Mouse (Mus musculus): Measurements from ENCODE around the gene Usf3. TPM values are rescaled to one million over a fixed set of nuclear protein-coding genes. Genes with fewer than 3 reads are reported as not detected.

Gene Usf3
- polyA plus RNA-seq, 1 experiment from 2014 or later, result 1.7 TPM

DNA sequence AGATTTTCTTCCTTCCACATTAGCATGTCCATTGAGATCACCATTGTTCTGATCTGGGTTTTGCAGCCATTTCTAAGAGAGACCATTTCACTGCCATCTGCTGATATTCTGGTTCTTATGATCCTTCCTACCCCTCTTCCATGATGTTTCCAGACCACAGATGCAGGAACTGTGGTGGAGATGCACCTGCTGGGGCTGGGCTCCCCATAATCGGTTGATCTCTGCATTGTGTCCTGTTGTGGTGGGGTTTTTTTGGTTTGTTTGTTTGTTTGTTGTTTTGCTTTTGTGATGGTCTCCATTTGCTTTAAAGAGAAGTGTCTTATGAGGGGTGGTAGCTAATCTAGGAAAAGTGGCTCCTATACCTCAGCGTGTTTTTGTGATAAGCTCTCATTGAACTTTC, 3.5 kb downstream of the Usf3 start:
- 95% methylated on average over 2 of the region's 2 CpGs for WGBS
- no peak for ATAC-seq (replicated peaks; ENCODE audit: insufficient number of reproducible peaks, insufficient read depth, low FRiP score, low read depth)
- H3K9me3 ChIP-seq (replicated peaks), result no peaks in the 10 kb centered on the region
- no peak overlapping the region for H3K4me3 ChIP-seq
- H3K4me1 ChIP-seq (replicated peaks), result peaks cover 16% of the 10 kb centered on the region
- no peaks in the 10 kb centered on the region for H3K27me3 ChIP-seq
- no peak overlapping the region for H3K4me2 ChIP-seq
- no peak overlapping the region for H3K27ac ChIP-seq
- no peaks in the 10 kb centered on the region for H3K36me3 ChIP-seq
- no peak overlapping the region for H3K9ac ChIP-seq

DNA sequence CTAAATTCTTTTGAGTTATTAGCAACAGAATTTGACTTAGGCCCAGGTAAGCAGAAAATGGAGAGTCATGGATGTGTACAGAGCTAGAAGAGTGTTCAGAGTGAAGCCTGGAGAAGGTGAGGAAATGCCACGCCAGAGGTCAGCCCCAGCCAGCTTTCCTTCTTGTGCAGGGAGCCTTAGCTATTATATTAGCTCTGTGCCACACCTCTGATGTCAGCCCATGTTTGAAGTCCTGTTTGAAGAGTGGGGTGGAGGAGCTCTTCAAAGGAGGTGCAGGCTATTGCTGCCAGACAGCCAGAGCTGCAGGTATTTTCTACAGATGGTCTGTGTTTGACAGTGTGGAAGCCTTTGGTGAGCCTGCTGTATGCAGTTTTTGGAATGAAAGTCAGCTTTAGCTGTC, 5.5 kb downstream of the Usf3 start:
- Histone ChIP-seq H3K4me2 (no peak overlapping the region), H3K27ac (no peak overlapping the region), H3K4me1 (replicated peaks) (peaks cover 13% of the 10 kb centered on the region), H3K4me3 (no peak overlapping the region), H3K9ac (no peak overlapping the region), H3K36me3 (no peaks in the 10 kb centered on the region), H3K27me3 (no peaks in the 10 kb centered on the region), H3K9me3 (replicated peaks) (no peaks in the 10 kb centered on the region)
- ATAC-seq (replicated peaks; ENCODE audit: insufficient number of reproducible peaks, insufficient read depth, low FRiP score, low read depth), result no peak
- WGBS, result 74% methylated on average over 1 of the region's 1 CpGs

- Histone ChIP-seq H3K27ac (no peak overlapping the region), H3K4me1 (replicated peaks) (no peaks in the 10 kb centered on the region), H3K9ac (no peak overlapping the region), H3K36me3 (no peaks in the 10 kb centered on the region), H3K27me3 (no peaks in the 10 kb centered on the region), H3K9me3 (replicated peaks) (no peaks in the 10 kb centered on the region), H3K4me3 (no peak overlapping the region), H3K4me2 (no peak overlapping the region)
- WGBS, result 90% methylated on average over 1 of the region's 1 CpGs
- ATAC-seq (replicated peaks; ENCODE audit: insufficient number of reproducible peaks, insufficient read depth, low FRiP score, low read depth), result no peak
Observed at GRCm38 (mm10) chr16:44182597-44182996, 9.6 kb downstream of the Usf3 start.

DNA sequence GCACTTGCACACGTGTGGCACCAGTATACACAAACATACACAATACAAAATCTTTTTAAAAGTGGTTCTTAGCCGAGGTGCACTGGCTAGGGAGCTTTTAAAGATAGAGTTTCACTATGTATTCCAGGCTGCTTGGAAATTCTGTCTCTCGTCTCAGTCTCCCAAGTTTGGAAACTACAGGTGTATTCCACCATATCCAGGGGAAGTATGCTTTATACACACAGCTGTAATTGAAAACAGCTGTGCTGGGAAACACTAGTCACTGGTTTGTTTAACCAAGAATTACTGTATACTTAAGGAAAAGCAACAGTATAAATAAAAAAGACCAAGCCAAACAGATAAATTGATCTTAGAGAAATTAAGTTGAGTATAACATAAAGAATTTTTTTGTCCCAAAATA, 11.7 kb downstream of the Usf3 start:
- WGBS, result 83% methylated on average over 3 of the region's 3 CpGs

DNA sequence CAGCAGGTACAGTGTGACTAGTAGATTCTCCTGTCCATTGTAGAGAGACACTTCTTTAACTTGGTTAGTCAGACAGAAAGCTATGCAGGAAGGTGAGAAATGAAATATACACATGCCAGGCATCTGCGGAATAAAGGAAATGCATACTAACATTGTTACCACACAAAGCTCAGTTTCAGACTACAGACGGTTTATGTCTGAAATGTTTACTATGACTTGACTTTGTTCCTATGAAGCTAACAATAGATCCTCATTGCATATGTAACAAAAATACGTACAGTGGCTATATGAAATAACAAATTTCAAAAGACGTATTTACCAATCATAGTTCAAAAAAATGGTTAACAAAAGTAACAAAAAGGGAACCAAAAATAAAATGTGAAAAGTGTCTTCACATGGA, 14.1 kb downstream of the Usf3 start:
- Histone ChIP-seq H3K4me3 (no peak overlapping the region), H3K9me3 (replicated peaks) (no peaks in the 10 kb centered on the region), H3K4me1 (replicated peaks) (peaks cover 7% of the 10 kb centered on the region; the same call in 1 of the 2 replicates), H3K4me2 (no peak overlapping the region), H3K36me3 (peaks cover 4% of the 10 kb centered on the region; the same call in 1 of the 2 replicates), H3K27me3 (no peaks in the 10 kb centered on the region), H3K9ac (no peak overlapping the region), H3K27ac (no peak overlapping the region)
- ATAC-seq (replicated peaks; ENCODE audit: insufficient number of reproducible peaks, insufficient read depth, low FRiP score, low read depth), result no peak
- 94% methylated on average over 4 of the region's 4 CpGs for WGBS

More for the DNA sequence above, 11.7 kb downstream of the Usf3 start:
- H3K27me3 ChIP-seq, result no peaks in the 10 kb centered on the region
- H3K9ac ChIP-seq, result no peak overlapping the region
- ATAC-seq (replicated peaks; ENCODE audit: insufficient number of reproducible peaks, insufficient read depth, low FRiP score, low read depth), result no peak
- no peak overlapping the region for H3K4me2 ChIP-seq
- H3K36me3 ChIP-seq, result peaks cover 4% of the 10 kb centered on the region; the same call in 1 of the 2 replicates
- H3K27ac ChIP-seq, result no peak overlapping the region
- H3K4me1 ChIP-seq (replicated peaks), result no peaks in the 10 kb centered on the region
- no peaks in the 10 kb centered on the region for H3K9me3 ChIP-seq (replicated peaks)
- H3K4me3 ChIP-seq, result no peak overlapping the region

DNA sequence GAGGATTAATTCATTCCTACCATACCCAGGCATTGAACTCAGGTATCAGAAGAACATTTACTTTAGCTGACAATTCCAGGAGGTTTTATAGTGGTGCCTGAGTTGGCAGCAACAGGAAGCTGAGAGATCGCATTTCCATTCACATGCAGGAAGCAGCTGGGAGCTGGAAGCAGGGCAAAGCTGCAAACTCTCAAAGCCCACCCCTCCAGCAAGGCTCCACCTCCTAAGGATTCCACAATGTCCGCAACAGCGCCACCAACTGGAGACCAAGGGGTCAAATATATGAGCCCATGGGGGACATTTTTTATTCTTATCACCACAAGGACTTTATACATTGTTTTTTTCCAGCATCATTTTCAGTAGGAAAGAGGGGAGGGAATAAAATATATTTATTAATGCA, 15.7 kb downstream of the Usf3 start:
- Histone ChIP-seq H3K27ac (no peak overlapping the region), H3K9ac (no peak overlapping the region), H3K4me1 (replicated peaks) (peaks cover 8% of the 10 kb centered on the region; the same call in 1 of the 2 replicates), H3K9me3 (replicated peaks) (no peaks in the 10 kb centered on the region), H3K36me3 (peaks cover 4% of the 10 kb centered on the region; the same call in 1 of the 2 replicates), H3K27me3 (no peaks in the 10 kb centered on the region), H3K4me3 (no peak overlapping the region), H3K4me2 (no peak overlapping the region)
- 86% methylated on average over 3 of the region's 3 CpGs for WGBS
- no peak for ATAC-seq (replicated peaks; ENCODE audit: insufficient number of reproducible peaks, insufficient read depth, low FRiP score, low read depth)

- Histone ChIP-seq H3K36me3 (peaks cover 4% of the 10 kb centered on the region; the same call in 1 of the 2 replicates), H3K9ac (no peak overlapping the region), H3K4me1 (replicated peaks) (peaks cover 8% of the 10 kb centered on the region; the same call in 1 of the 2 replicates), H3K27ac (no peak overlapping the region), H3K4me2 (no peak overlapping the region), H3K4me3 (no peak overlapping the region), H3K27me3 (no peaks in the 10 kb centered on the region), H3K9me3 (replicated peaks) (no peaks in the 10 kb centered on the region)
- 61% methylated on average over 6 of the region's 6 CpGs for WGBS
- no peak for ATAC-seq (replicated peaks; ENCODE audit: insufficient number of reproducible peaks, insufficient read depth, low FRiP score, low read depth)
Observed at GRCm38 (mm10) chr16:44190032-44190431, 17.0 kb downstream of the Usf3 start.

GRCm38 (mm10) chr16:44190968-44191367, 17.9 kb downstream of the Usf3 start:
- no peaks in the 10 kb centered on the region for H3K27me3 ChIP-seq
- H3K9ac ChIP-seq, result no peak overlapping the region
- peaks cover 8% of the 10 kb centered on the region; the same call in 1 of the 2 replicates for H3K4me1 ChIP-seq (replicated peaks)
- no peaks in the 10 kb centered on the region for H3K9me3 ChIP-seq (replicated peaks)
- ATAC-seq (replicated peaks; ENCODE audit: insufficient number of reproducible peaks, insufficient read depth, low FRiP score, low read depth), result no peak
- peaks cover 4% of the 10 kb centered on the region; the same call in 1 of the 2 replicates for H3K36me3 ChIP-seq
- 78% methylated on average over 2 of the region's 2 CpGs for WGBS
- no peak overlapping the region for H3K4me2 ChIP-seq
- no peak overlapping the region for H3K4me3 ChIP-seq
- H3K27ac ChIP-seq, result no peak overlapping the region

DNA sequence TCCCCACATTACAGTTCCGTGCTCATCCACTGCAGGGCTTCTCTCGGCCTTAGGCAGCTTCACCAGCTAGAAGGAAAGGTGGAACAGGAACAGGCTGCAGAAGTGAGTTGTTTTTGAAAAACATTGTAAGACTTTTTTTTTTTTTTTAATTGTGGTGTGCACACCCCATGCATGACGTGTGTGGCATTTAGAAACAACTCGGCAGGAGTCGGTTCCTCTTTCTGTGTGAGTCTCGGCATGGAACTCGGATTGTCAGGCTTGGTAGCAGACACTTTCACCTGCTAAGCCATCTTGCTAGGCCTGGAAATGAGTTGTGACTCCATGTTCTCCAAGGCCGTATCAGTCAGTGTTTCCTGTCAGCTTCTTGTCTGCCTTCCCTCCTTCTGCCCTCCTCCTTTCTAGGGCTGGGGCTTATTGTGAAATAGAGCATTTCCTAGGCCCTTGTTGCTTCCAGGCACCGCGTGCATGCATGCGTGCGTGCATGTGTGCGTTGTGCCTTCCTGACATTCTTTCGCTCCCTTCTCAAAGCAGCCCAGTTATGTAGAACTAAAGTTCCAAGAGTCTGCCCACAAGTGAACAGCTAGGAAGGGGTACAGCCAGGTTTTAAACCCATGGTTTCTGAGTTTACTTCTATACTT, 26.1 kb downstream of the Usf3 start:
- peaks cover 25% of the 10 kb centered on the region for H3K36me3 ChIP-seq
- H3K4me2 ChIP-seq, result no peak overlapping the region
- H3K27me3 ChIP-seq, result no peaks in the 10 kb centered on the region
- H3K4me1 ChIP-seq (replicated peaks), result no peaks in the 10 kb centered on the region
- no peaks in the 10 kb centered on the region for H3K9me3 ChIP-seq (replicated peaks)
- no peak overlapping the region for H3K9ac ChIP-seq
- H3K4me3 ChIP-seq, result no peak overlapping the region
- no peak for ATAC-seq (replicated peaks; ENCODE audit: insufficient number of reproducible peaks, insufficient read depth, low FRiP score, low read depth)
- H3K27ac ChIP-seq, result no peak overlapping the region
- 81% methylated on average over 14 of the region's 14 CpGs for WGBS

DNA sequence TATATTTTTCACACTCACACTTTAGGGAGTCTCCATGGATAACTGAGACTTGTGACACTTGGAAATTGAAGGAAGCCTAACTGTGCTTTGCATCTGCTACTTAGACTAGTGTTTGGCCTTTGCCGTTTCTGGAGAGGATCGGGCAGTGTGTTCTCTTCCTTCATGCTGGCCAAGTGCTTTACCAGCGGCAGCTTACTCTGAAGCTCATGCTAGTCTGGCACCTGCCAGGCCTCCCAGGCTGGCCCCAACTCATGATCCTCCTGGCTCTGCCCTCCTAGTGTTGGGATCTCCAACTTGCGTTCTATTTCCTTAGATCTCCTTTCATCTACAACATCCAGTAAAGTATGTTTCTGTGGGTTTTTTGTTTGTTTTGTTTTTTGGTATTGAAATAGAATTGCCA, 27.1 kb downstream of the Usf3 start:
- peaks cover 25% of the 10 kb centered on the region for H3K36me3 ChIP-seq
- no peaks in the 10 kb centered on the region for H3K9me3 ChIP-seq (replicated peaks)
- no peak overlapping the region for H3K4me2 ChIP-seq
- no peak for ATAC-seq (replicated peaks; ENCODE audit: insufficient number of reproducible peaks, insufficient read depth, low FRiP score, low read depth)
- no peaks in the 10 kb centered on the region for H3K4me1 ChIP-seq (replicated peaks)
- WGBS, result 92% methylated on average over 4 of the region's 4 CpGs
- H3K9ac ChIP-seq, result no peak overlapping the region
- H3K27ac ChIP-seq, result no peak overlapping the region
- no peak overlapping the region for H3K4me3 ChIP-seq
- no peaks in the 10 kb centered on the region for H3K27me3 ChIP-seq

GRCm38 (mm10) chr16:44204331-44204730, 31.3 kb downstream of the Usf3 start:
- 76% methylated on average over 6 of the region's 6 CpGs for WGBS
- peaks cover 45% of the 10 kb centered on the region for H3K36me3 ChIP-seq
- no peak overlapping the region for H3K27ac ChIP-seq
- no peak overlapping the region for H3K9ac ChIP-seq
- H3K4me2 ChIP-seq, result no peak overlapping the region
- no peaks in the 10 kb centered on the region for H3K4me1 ChIP-seq (replicated peaks)
- no peaks in the 10 kb centered on the region for H3K27me3 ChIP-seq
- H3K9me3 ChIP-seq (replicated peaks), result no peaks in the 10 kb centered on the region
- H3K4me3 ChIP-seq, result no peak overlapping the region
- ATAC-seq (replicated peaks; ENCODE audit: insufficient number of reproducible peaks, insufficient read depth, low FRiP score, low read depth), result no peak

DNA sequence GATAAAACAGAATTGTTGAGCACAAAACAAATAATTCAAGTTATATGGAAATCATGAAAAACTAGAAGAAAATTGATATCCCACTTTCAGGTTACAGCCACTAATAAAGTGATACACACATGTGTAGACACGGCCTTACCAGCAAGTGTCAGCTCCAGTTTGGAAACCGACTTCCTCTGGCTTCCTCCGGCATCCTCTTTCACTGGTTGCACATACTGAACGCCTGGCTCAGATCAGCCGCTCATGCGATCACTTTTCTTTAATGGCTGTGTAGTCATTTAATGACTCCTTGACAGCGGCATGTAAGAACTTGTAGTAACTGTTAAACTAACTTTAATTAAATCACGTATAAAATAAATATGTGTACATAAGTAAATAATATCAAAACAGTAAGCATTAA, 32.9 kb downstream of the Usf3 start:
- no peaks in the 10 kb centered on the region for H3K4me1 ChIP-seq (replicated peaks)

More for the DNA sequence above, 32.9 kb downstream of the Usf3 start:
- H3K4me3 ChIP-seq, result no peak overlapping the region
- no peak overlapping the region for H3K27ac ChIP-seq
- no peak overlapping the region for H3K9ac ChIP-seq
- no peaks in the 10 kb centered on the region for H3K27me3 ChIP-seq
- no peak for ATAC-seq (replicated peaks; ENCODE audit: insufficient number of reproducible peaks, insufficient read depth, low FRiP score, low read depth)
- WGBS, result 84% methylated on average over 8 of the region's 8 CpGs
- no peaks in the 10 kb centered on the region for H3K9me3 ChIP-seq (replicated peaks)
- peaks cover 45% of the 10 kb centered on the region for H3K36me3 ChIP-seq
- H3K4me2 ChIP-seq, result no peak overlapping the region
